Mouse (Mus musculus) lung, postnatal 0 days (tissue): ENCODE measurements around the gene Gm11034. TPM values are rescaled to one million over a fixed set of nuclear protein-coding genes. Genes with fewer than 3 reads are reported as not detected.

Source experiments
- ATAC-seq: fragments of 200-750 bp; cut with Nextera tagmentation; 2 replicates; pipeline ENCODE4 v1.8.0; 2017; ENCODE audit warnings: moderate library complexity
- DNase-seq: peaks from one replicate; pipeline ENCODE4 v3.0.0-alpha.2; 2016; ENCODE audit warnings: low spot score
- H3K27ac ChIP-seq: fragments of 300-500 bp; sonication (generic); 2 replicates; pipeline ENCODE4 v1.5.1; 2014; ENCODE audit warnings: antibody characterized with exemption, mild to moderate bottlenecking, low read length, mixed read lengths
- H3K27me3 ChIP-seq: fragments of 300-500 bp; sonication (generic); replicated peaks from 2 replicates; pipeline ENCODE4 v1.6.1; 2014; ENCODE audit warnings: low read length, mixed read lengths; ENCODE audit not compliant: insufficient read depth
- H3K36me3 ChIP-seq: fragments of 300-500 bp; sonication (generic); 2 replicates; pipeline ENCODE4 v1.6.1; 2014; ENCODE audit warnings: low read length, mixed read lengths; ENCODE audit not compliant: insufficient read depth
- H3K4me1 ChIP-seq: fragments of 300-500 bp; sonication (generic); 2 replicates; pipeline ENCODE4 v1.6.1; 2014; ENCODE audit warnings: antibody characterized with exemption, low read depth, low read length, mixed read lengths; ENCODE audit not compliant: insufficient read depth
- H3K4me2 ChIP-seq: fragments of 300-500 bp; sonication (generic); replicated peaks from 2 replicates; pipeline ENCODE4 v1.6.1; 2014; ENCODE audit warnings: low read depth, mild to moderate bottlenecking, low read length, moderate library complexity, mixed read lengths
- H3K4me3 ChIP-seq: fragments of 300-500 bp; sonication (generic); 2 replicates; pipeline ENCODE4 v1.5.1; 2014; ENCODE audit warnings: low read depth, low read length
- H3K9ac ChIP-seq: fragments of 300-500 bp; sonication (generic); replicated peaks from 2 replicates; pipeline ENCODE4 v1.6.1; 2014; ENCODE audit warnings: low read depth, mild to moderate bottlenecking
- H3K9me3 ChIP-seq: fragments of 300-500 bp; sonication (generic); 2 replicates; pipeline ENCODE4 v1.6.1; 2016; ENCODE audit warnings: low read length, mixed read lengths
- CTCF ChIP-seq: IDR thresholded peaks from 2 replicates; pipeline ENCODE4 v1.5.1; 2016; ENCODE audit warnings: antibody characterized with exemption, mild to moderate bottlenecking
- EP300 ChIP-seq: IDR thresholded peaks from 2 replicates; pipeline ENCODE4 v1.6.1; 2016; ENCODE audit warnings: antibody characterized with exemption, mild to moderate bottlenecking, control low read depth
- WGBS: fragments of 180-500 bp; shearing (Covaris S2); extraction: QIAGEN DNeasy Blood & Tissue Kit; methylation state at CpG from one replicate; pipeline ENCODE4 v1.1.7; 2014; 5-methylcytosine and 5-hydroxymethylcytosine counted together
- polyA plus RNA-seq: library from polyadenylated mRNA; unstranded; fragments of >200 nt; fragmentation: Nextera tagmentation; extraction: Ambion mirVana; gene quantifications from 2 replicates; pipeline ENCODE4 v1.2.1, GENCODE M21; 2015

The Gm11034 gene
- polyA plus RNA-seq, 1 experiment from 2014 or later: not detected

GRCm38 (mm10) chr8:72239499-72240402 is 26.3 kb upstream of the Gm11034 start, which contains the start of gene Ap1m1:
Ap1m1 (plus strand) TSS chr8:72240018.
- ATAC-seq: peak; percentile 96

GRCm38 (mm10) chr8:72222656-72223055 is 9.2 kb upstream of the Gm11034 start:
- Histone ChIP-seq H3K36me3 (peaks cover 6% of the 10 kb centered on the region; the same call in 1 of the 2 replicates), H3K9ac (no peak overlapping the region), H3K4me3 (no peak overlapping the region), H3K27ac (no peak overlapping the region), H3K27me3 (no peaks in the 10 kb centered on the region), H3K4me1 (peaks cover 5% of the 10 kb centered on the region; the same call in 1 of the 2 replicates), H3K4me2 (no peak overlapping the region), H3K9me3 (no peaks in the 10 kb centered on the region)
- WGBS: 82% methylated on average over 5 of the region's 5 CpGs
- no peak for TF ChIP-seq EP300
- no peak for TF ChIP-seq CTCF
- ATAC-seq: no peak
- DNase-seq: no peak

More at GRCm38 (mm10) chr8:72239499-72240402, 26.3 kb upstream of the Gm11034 start, which contains the start of gene Ap1m1:
- Histone ChIP-seq H3K27me3 (no peaks in the 10 kb centered on the region), H3K4me1 (peaks cover 4% of the 10 kb centered on the region; the same call in 1 of the 2 replicates), H3K36me3 (no peaks in the 10 kb centered on the region), H3K9ac (peak within 1 kb of the TSS; percentile 52), H3K4me2 (peak within 1 kb of the TSS; percentile 89), H3K27ac (peak within 1 kb of the TSS; percentile 91), H3K4me3 (peak within 1 kb of the TSS; percentile 57), H3K9me3 (no peaks in the 10 kb centered on the region)
- 2% methylated on average over 54 of the region's 54 CpGs for WGBS
- TF ChIP-seq CTCF (peak; percentile 86), EP300 (peak; percentile 92)
- peak; percentile 100 for DNase-seq

- peak overlapping the region; percentile 75; the same call in 1 of the 2 replicates for H3K4me3 ChIP-seq
- ATAC-seq: no peak
- TF ChIP-seq CTCF (peak; percentile 48), EP300 (no peak)
- no peaks in the 10 kb centered on the region for H3K27me3 ChIP-seq
- no peaks in the 10 kb centered on the region for H3K9me3 ChIP-seq
- peak overlapping the region; percentile 75 for H3K4me2 ChIP-seq
- 81% methylated on average over 4 of the region's 4 CpGs for WGBS
- no peak overlapping the region for H3K27ac ChIP-seq
- H3K9ac ChIP-seq: no peak overlapping the region
- peaks cover 5% of the 10 kb centered on the region; the same call in 1 of the 2 replicates for H3K4me1 ChIP-seq
- no peak for DNase-seq
- H3K36me3 ChIP-seq: peaks cover 6% of the 10 kb centered on the region; the same call in 1 of the 2 replicates
These were observed 7.3 kb upstream of the Gm11034 start for GRCm38 (mm10) chr8:72220758-72221157.

- peak within 1 kb of the TSS; percentile 75 for H3K4me2 ChIP-seq
These were observed 6.3 kb upstream of the Gm11034 start, which contains the start of gene Fam32a for GRCm38 (mm10) chr8:72219541-72220363. Fam32a (plus strand) TSS chr8:72219730.

GRCm38 (mm10) chr8:72218781-72219540 is 5.5 kb upstream of the Gm11034 start:
- Histone ChIP-seq H3K9ac (no peak overlapping the region), H3K4me2 (no peak overlapping the region; the same call in 1 of the 2 replicates), H3K9me3 (no peaks in the 10 kb centered on the region), H3K27ac (peak overlapping the region; percentile 47; the same call in 1 of the 2 replicates), H3K4me1 (peaks cover 5% of the 10 kb centered on the region; the same call in 1 of the 2 replicates), H3K36me3 (peaks cover 6% of the 10 kb centered on the region; the same call in 1 of the 2 replicates), H3K27me3 (no peaks in the 10 kb centered on the region), H3K4me3 (peak overlapping the region; percentile 75)
- no peak for TF ChIP-seq EP300
- TF ChIP-seq CTCF: no peak
- DNase-seq (no peak), ATAC-seq (0 out of 2 replicates have a peak, but pooled peaks have one; percentile 2)
- WGBS: 71% methylated on average over 9 of the region's 10 CpGs

More at GRCm38 (mm10) chr8:72219541-72220363, 6.3 kb upstream of the Gm11034 start, which contains the start of gene Fam32a:
- Histone ChIP-seq H3K27ac (peak within 1 kb of the TSS; percentile 88), H3K27me3 (no peaks in the 10 kb centered on the region), H3K9me3 (no peaks in the 10 kb centered on the region), H3K4me3 (peak within 1 kb of the TSS; percentile 75), H3K9ac (peak within 1 kb of the TSS; percentile 91), H3K4me1 (peaks cover 5% of the 10 kb centered on the region; the same call in 1 of the 2 replicates), H3K36me3 (peaks cover 6% of the 10 kb centered on the region; the same call in 1 of the 2 replicates)
- WGBS: 15% methylated on average over 37 of the region's 39 CpGs
- TF ChIP-seq EP300 (peak; percentile 62; the same call in 1 of the 2 replicates), CTCF (no peak)
- DNase-seq (peak; percentile 99), ATAC-seq (peak; percentile 98)
